Mouse (Mus musculus) neural tube, postnatal 0 days (tissue): Measurements from ENCODE around the gene Gm43191. TPM values are rescaled to one million over a fixed set of nuclear protein-coding genes. Genes with fewer than 3 reads are reported as not detected.

Source experiments
- polyA plus RNA-seq: library from polyadenylated mRNA; unstranded; fragments of >200 nt; fragmentation: Nextera tagmentation; extraction: Ambion mirVana; gene quantifications from 2 replicates; pipeline ENCODE4 v1.2.1, GENCODE M21; 2015

Gm43191 gene
- polyA plus RNA-seq, result not detected in 2 replicates

GRCm38 (mm10) chr3:116681160-116681559 is at the start of gene Gm43191:
TSS of gene Gm43191 (minus strand) at chr3:116681260.

GRCm38 (mm10) chr3:116712436-116712881 is 31.4 kb upstream of the Gm43191 start, which contains the start of gene Slc35a3:
TSS of gene Slc35a3 (minus strand) at chr3:116712831.

GRCm38 (mm10) chr3:116662463-116662863 is 18.6 kb downstream of the Gm43191 start, which contains the start of gene Mfsd14a:
TSS of gene Mfsd14a (minus strand) at chr3:116662677.

GRCm38 (mm10) chr3:116614295-116614892 is 66.7 kb downstream of the Gm43191 start, which contains the start of gene Trmt13:
TSS of gene Trmt13 (minus strand) at chr3:116614587.

GRCm38 (mm10) chr3:116594728-116595602 is 86.1 kb downstream of the Gm43191 start, which contains the start of gene Sass6:
TSS of gene Sass6 (plus strand) at chr3:116594982.

Other genes with a start within 250 kb of the Gm43191 start
- gene Rtca, start 173.1 kb downstream of the Gm43191 start, polyA plus RNA-seq, result 120 and 124 TPM in 2 replicates
- gene Dbt, start 168.2 kb downstream of the Gm43191 start, polyA plus RNA-seq, result 14.3 and 14.4 TPM in 2 replicates
- gene Lrrc39, start 118.3 kb downstream of the Gm43191 start, polyA plus RNA-seq, result 0.26 and 0.36 TPM in 2 replicates
- gene Sass6, start 86.3 kb downstream of the Gm43191 start, polyA plus RNA-seq, result 8.3 and 10.6 TPM in 2 replicates
- 18.7 and 20.5 TPM in 2 replicates for gene Trmt13, start 66.7 kb downstream of the Gm43191 start, polyA plus RNA-seq
- 54.8 and 55.4 TPM in 2 replicates for gene Mfsd14a, start 18.6 kb downstream of the Gm43191 start, polyA plus RNA-seq
- 7.5 and 7.6 TPM in 2 replicates for gene Slc35a3, start 31.6 kb upstream of the Gm43191 start, polyA plus RNA-seq
- 15.2 and 17.8 TPM in 2 replicates for gene Agl, start 126.9 kb upstream of the Gm43191 start, polyA plus RNA-seq
- 3.7 and 4.6 TPM in 2 replicates for gene Frrs1, start 178.2 kb upstream of the Gm43191 start, polyA plus RNA-seq